Mouse (Mus musculus) bone marrow, adult 2 months (tissue): ENCODE results near the gene Ttll8.

Experiments
- CTCF ChIP-seq: fragments of 200-500 bp; IDR thresholded peaks from 2 replicates; pipeline ENCODE4 v1.5.1; 2011; ENCODE audit warnings: low read length, control low read depth; ENCODE audit not compliant: control insufficient read depth, insufficient read depth
- POLR2A ChIP-seq: fragments of 200-500 bp; IDR thresholded peaks from 2 replicates; pipeline ENCODE4 v1.6.1; 2011; ENCODE audit warnings: low read depth, mild to moderate bottlenecking, control low read depth, low read length, borderline replicate concordance; ENCODE audit not compliant: control insufficient read depth

- TF ChIP-seq CTCF (no peak), POLR2A (no peak)
These were observed 44.9 kb upstream of the Ttll8 start for GRCm38 (mm10) chr15:88999124-88999523.
